Mouse (Mus musculus) G1E (cell line): ENCODE measurements around the gene Iqgap1.

Experiments
- CTCF ChIP-seq: IDR thresholded peaks from 2 replicates; pipeline ENCODE4 v1.5.1; 2012; ENCODE audit warnings: low read depth, low read length, inconsistent platforms, mixed read lengths
- GATA1 ChIP-seq: IDR thresholded peaks from 2 replicates; pipeline ENCODE4 v1.6.1; 2012; ENCODE audit warnings: borderline replicate concordance, low read length, inconsistent platforms, mixed read lengths
- TAL1 ChIP-seq: conservative IDR thresholded peaks from 2 replicates; pipeline ENCODE4 v1.6.1; 2012; ENCODE audit warnings: low read depth, low read length, inconsistent platforms, mixed read lengths

GRCm38 (mm10) chr7:80823875-80824682 lies 1.7 kb downstream of the Iqgap1 start:
- TF ChIP-seq CTCF, result no peak
- no peak for TF ChIP-seq GATA1
- no peak for TF ChIP-seq TAL1
